Comparison of ENCODE assay signal across 8 mouse cellular contexts in the genomic region with DNA sequence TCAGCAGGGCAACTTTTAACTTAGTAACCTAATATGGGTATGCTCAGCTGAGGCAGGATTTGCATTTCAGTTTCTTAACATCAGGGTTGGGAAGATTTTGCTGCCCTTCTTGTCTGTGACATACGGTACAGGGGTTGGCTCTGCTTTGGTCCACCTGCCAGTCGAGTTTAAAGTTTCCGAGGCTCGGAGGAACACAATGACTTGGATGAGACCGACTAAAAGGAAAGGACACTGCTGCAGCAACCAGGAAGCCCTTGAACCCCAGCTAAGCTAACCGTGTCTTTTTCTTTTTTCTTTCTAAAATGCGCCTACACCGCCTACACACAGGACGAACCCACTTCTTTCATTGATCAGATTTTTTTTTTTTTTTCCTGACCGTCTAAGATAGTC. TPM values are rescaled to one million over a fixed set of nuclear protein-coding genes. Genes with fewer than 3 reads are reported as not detected.
A peak's percentile ranks its signal among the peaks of the same experiment; 100 is the strongest.
DNase-seq lines count a peak whose midpoint lies in the region; ATAC-seq and TF ChIP-seq lines count a peak whose summit lies in the region.

Gene Lurap1l, plus strand, starts transcription at position 166 of the 390 bp plus-strand sequence.

- WGBS in embryonic facial prominence, embryonic 10.5 days, result under 1% methylated on average over 10 of the region's 10 CpGs
- 0% methylated on average over 10 of the region's 10 CpGs for WGBS in kidney, adult 2 months
- WGBS in limb, embryonic 14.5 days, result under 1% methylated on average over 10 of the region's 10 CpGs

- H3ac ChIP-seq in myocyte (ENCODE audit: control insufficient read depth, insufficient read length), result peak within 1 kb of the TSS; percentile 81

- no peaks in the 10 kb centered on the region for H3K27me3 ChIP-seq in embryonic facial prominence, embryonic 10.5 days (replicated peaks; ENCODE audit: low read depth, poor library complexity, severe bottlenecking)
- H3K27me3 ChIP-seq in kidney, adult 2 months (replicated peaks; ENCODE audit: control insufficient read depth, insufficient read depth, low read length), result no peaks in the 10 kb centered on the region
- H3K27me3 ChIP-seq in limb, embryonic 14.5 days (ENCODE audit: control insufficient read depth, insufficient read depth, low read length), result no peaks in the 10 kb centered on the region
- no peaks in the 10 kb centered on the region for H3K27me3 ChIP-seq in myocyte (ENCODE audit: control insufficient read depth, insufficient read depth, insufficient read length)

- H3K36me3 ChIP-seq in embryonic facial prominence, embryonic 10.5 days (replicated peaks), result no peaks in the 10 kb centered on the region
- H3K36me3 ChIP-seq in kidney, adult 2 months (ENCODE audit: control insufficient read depth, insufficient read depth, low read length), result no peaks in the 10 kb centered on the region
- no peaks in the 10 kb centered on the region for H3K36me3 ChIP-seq in limb, embryonic 14.5 days (ENCODE audit: control insufficient read depth, insufficient read depth, low read length)
- H3K36me3 ChIP-seq in myocyte (ENCODE audit: control insufficient read depth, insufficient read depth), result no peaks in the 10 kb centered on the region

- H3K79me2 ChIP-seq in myocyte (ENCODE audit: control insufficient read depth, insufficient read depth), result peaks cover 36% of the 10 kb centered on the region

- peak within 1 kb of the TSS; percentile 81 for H3K27ac ChIP-seq in embryonic facial prominence, embryonic 10.5 days (replicated peaks)
- peak within 1 kb of the TSS; percentile 86 for H3K27ac ChIP-seq in kidney, adult 2 months (ENCODE audit: insufficient read depth, low read depth, low read length)
- H3K27ac ChIP-seq in limb, embryonic 14.5 days (replicated peaks; ENCODE audit: low read depth, low read length), result peak within 1 kb of the TSS; percentile 86

- 0 out of 2 replicates have a peak, but pooled peaks have one; percentile 28 for ATAC-seq in limb, embryonic 14.5 days (ENCODE audit: low FRiP score, low read depth)

- DNase-seq in gastrocnemius, adult 18-20 months (ENCODE audit: low spot score), result peak; percentile 41
- no peak for DNase-seq in gastrocnemius, adult 8-10 months (ENCODE audit: low spot score in 2 of 2)
- peak; percentile 59 for DNase-seq in embryonic facial prominence, embryonic 10.5 days (ENCODE audit: low spot score)
- DNase-seq in heart, adult 8-10 months (ENCODE audit: low spot score), result peak; percentile 41
- DNase-seq in kidney, adult 2 months, result peak; percentile 89
- DNase-seq in limb, embryonic 14.5 days (ENCODE audit: low spot score), result peak; percentile 77
- peak; percentile 35 for DNase-seq in urinary bladder, postnatal 25 days (ENCODE audit: low spot score)

- H3K4me1 ChIP-seq in embryonic facial prominence, embryonic 10.5 days, result peaks cover 13% of the 10 kb centered on the region
- peaks cover 7% of the 10 kb centered on the region for H3K4me1 ChIP-seq in kidney, adult 2 months (ENCODE audit: control insufficient read depth, insufficient read depth, low read length)
- no peaks in the 10 kb centered on the region for H3K4me1 ChIP-seq in limb, embryonic 14.5 days (ENCODE audit: control insufficient read depth, insufficient read depth, low read length)

- H3K4me2 ChIP-seq in limb, embryonic 14.5 days (replicated peaks; ENCODE audit: low read depth, low read length, severe bottlenecking), result peak within 1 kb of the TSS; percentile 85
- H3K4me2 ChIP-seq in myocyte (ENCODE audit: low read depth), result peak within 1 kb of the TSS; percentile 72

- TF ChIP-seq POLR2A in kidney, adult 2 months (IDR thresholded peaks at IDR 0.05; ENCODE audit: low read depth, low read length), result peak; percentile 18
- no peak for TF ChIP-seq POLR2A in limb, embryonic 14.5 days (IDR thresholded peaks at IDR 0.05; ENCODE audit: borderline replicate concordance, extremely low read depth, insufficient read depth, insufficient read length)
- peak; percentile 73 for TF ChIP-seq POLR2A in myocyte (IDR thresholded peaks at IDR 0.05; ENCODE audit: insufficient read length, low read depth)

- H3K9me3 ChIP-seq in embryonic facial prominence, embryonic 10.5 days, result no peaks in the 10 kb centered on the region
- H3K9me3 ChIP-seq in limb, embryonic 14.5 days (ENCODE audit: control insufficient read depth, low read length), result no peaks in the 10 kb centered on the region

- no peak for TF ChIP-seq CTCF in kidney, adult 2 months (conservative IDR thresholded peaks at IDR 0.05; ENCODE audit: insufficient read depth, insufficient read length, low read depth, low read length)

- peak within 1 kb of the TSS; percentile 75 for H3K9ac ChIP-seq in limb, embryonic 14.5 days (ENCODE audit: low read depth, low read length, severe bottlenecking)

- H3K4me3 ChIP-seq in embryonic facial prominence, embryonic 10.5 days, result peak within 1 kb of the TSS; percentile 76
- H3K4me3 ChIP-seq in kidney, adult 2 months (ENCODE audit: insufficient read depth, low read depth, low read length), result peak within 1 kb of the TSS; percentile 62
- peak within 1 kb of the TSS; percentile 77 for H3K4me3 ChIP-seq in limb, embryonic 14.5 days (replicated peaks; ENCODE audit: low read length)
- peak within 1 kb of the TSS; percentile 94 for H3K4me3 ChIP-seq in myocyte

TF ChIP-seq in myocyte, 11 proteins besides CTCF, POLR2A, EP300 and RAD21:
- TF ChIP-seq MYOD1 (IDR thresholded peaks at IDR 0.05; ENCODE audit: control insufficient read depth in 1 of 3, insufficient read length in 2 of 3, low read depth in 2 of 3) (peak in 2 of 3 experiments; percentile 25 to 46), MYOG (IDR thresholded peaks at IDR 0.05; ENCODE audit: control insufficient read depth in 1 of 3, insufficient read depth in 1 of 3, insufficient read length in 2 of 3, low read depth in 2 of 3) (peak in 1 of 3 experiments; percentile 5), REST (IDR thresholded peaks at IDR 0.05; ENCODE audit: insufficient read depth, insufficient read length) (no peak), E2F4 (IDR thresholded peaks at IDR 0.05; ENCODE audit: insufficient read depth) (no peak), SRF (IDR thresholded peaks at IDR 0.05; ENCODE audit: control insufficient read depth, insufficient read length, low read depth) (peak; percentile 23), TCF12 (IDR thresholded peaks at IDR 0.05; ENCODE audit: insufficient read depth, poor library complexity, severe bottlenecking) (no peak), POLR2AphosphoS2 (IDR thresholded peaks at IDR 0.05; ENCODE audit: insufficient read length, low read depth) (peak; percentile 84)

RNA-seq across cellular contexts. Expression of gene Lurap1l, which starts in this region (rescaled TPM):
- total RNA-seq in gastrocnemius, adult 18-20 months (2021), result under 1 TPM; 0.68 to 0.93 TPM
- under 1 TPM; 0.60 to 0.64 (median 0.62) TPM for total RNA-seq in gastrocnemius, adult 8-10 months (2022)
- polyA plus RNA-seq in embryonic facial prominence, embryonic 10.5 days (2016; fragmentation: Nextera tagmentation; extraction: Ambion mirVana), result 1.7 and 2.1 TPM in 2 replicates
- 1 to 10 TPM; 1.0 to 1.9 (median 1.2) TPM for total RNA-seq in heart, adult 8-10 months (2022)
- 10.0 and 10.3 TPM in 2 replicates for polyA plus RNA-seq in kidney, adult 2 months (2012; rRNA removed)
- polyA plus RNA-seq in limb, embryonic 14.5 days (2012; rRNA removed), result 11.0 and 14.9 TPM in 2 replicates
- 23.2 and 28.4 TPM in 2 replicates for polyA plus RNA-seq in limb, embryonic 14.5 days (2014; fragmentation: Nextera tagmentation; extraction: Ambion mirVana)
- 15.9 TPM for polyA plus RNA-seq in myocyte (2012; fragmentation: generic; extraction: Trizol)

Comparison
In these comparisons a context has a peak if more than half of its experiments do, and no peak if none do; other contexts are left out.
1. Peak in DNase-seq in gastrocnemius, adult 18-20 months; RNA of the gene not detected or under 1 TPM.
2. DNase-seq: peak in embryonic facial prominence, embryonic 10.5 days (single experiment), heart, adult 8-10 months (single experiment), kidney, adult 2 months (single experiment), limb, embryonic 14.5 days (single experiment) and urinary bladder, postnatal 25 days (single experiment); none in gastrocnemius, adult 8-10 months (0 of 2).
3. Peak in every context shown above with its lines, with median percentiles within 50 percentile points of each other: H3K27ac ChIP-seq and H3K4me3 ChIP-seq.